Mouse (Mus musculus) brain, embryonic 14.5 days (tissue): Measurements from ENCODE around the gene Phactr1.

Source experiments
- CTCF ChIP-seq: fragments of 200-500 bp; IDR thresholded peaks from 2 replicates; pipeline ENCODE4 v1.5.1; 2012; ENCODE audit warnings: inconsistent platforms, mild to moderate bottlenecking, moderate library complexity, borderline replicate concordance; ENCODE audit not compliant: insufficient read depth, insufficient read length; ENCODE audit errors: extremely low read depth
- POLR2A ChIP-seq: fragments of 200-500 bp; IDR thresholded peaks from 2 replicates; pipeline ENCODE4 v1.6.1; 2012; ENCODE audit warnings: mild to moderate bottlenecking, inconsistent platforms, borderline replicate concordance; ENCODE audit not compliant: poor library complexity, insufficient read depth, insufficient read length, severe bottlenecking; ENCODE audit errors: extremely low read depth

GRCm38 (mm10) chr13:42839358-42839757 is 158.9 kb downstream of the Phactr1 start:
- TF ChIP-seq CTCF (no peak), POLR2A (no peak)
